Mouse (Mus musculus): ENCODE measurements around the gene Gm8127. TPM values are rescaled to one million over a fixed set of nuclear protein-coding genes. Genes with fewer than 3 reads are reported as not detected.
"Not testable (repeated sequence)": the region's sequence is repeated elsewhere in the genome, so short reads cannot be mapped to it uniquely, and the experiment has no call there.

Gm8127 gene
- not detected in 2 replicates for polyA plus RNA-seq (2016; fragmentation: Nextera tagmentation; extraction: Ambion mirVana)

- H3K27ac ChIP-seq; H3K9me3 ChIP-seq; H3K27me3 ChIP-seq (ENCODE audit: poor library complexity, severe bottlenecking); H3K4me3 ChIP-seq; H3K36me3 ChIP-seq (replicated peaks); H3K4me1 ChIP-seq; DNase-seq (ENCODE audit: extremely low spot score, low spot score): not testable (repeated sequence)
- WGBS: 80% methylated on average over 3 of the region's 3 CpGs
These were observed at the start of gene Gm8127 for GRCm38 (mm10) chr14:43293503-43293902. Gene Gm8127 (minus strand): TSS chr14:43293832.

GRCm38 (mm10) chr14:43337646-43338045 lies 44.0 kb upstream of the Gm8127 start:
- H3K27ac ChIP-seq, H3K4me3 ChIP-seq: not testable (repeated sequence)

GRCm38 (mm10) chr14:43331362-43331880 lies 37.8 kb upstream of the Gm8127 start:
- not testable (repeated sequence) for H3K27me3 ChIP-seq (ENCODE audit: poor library complexity, severe bottlenecking); H3K9me3 ChIP-seq; H3K36me3 ChIP-seq (replicated peaks); H3K4me1 ChIP-seq; H3K27ac ChIP-seq; DNase-seq (ENCODE audit: extremely low spot score, low spot score); H3K4me3 ChIP-seq
- 90% methylated on average over 11 of the region's 11 CpGs for WGBS

More at GRCm38 (mm10) chr14:43337646-43338045, 44.0 kb upstream of the Gm8127 start:
- 82% methylated on average over 1 of the region's 1 CpGs for WGBS
- not testable (repeated sequence) for H3K4me1 ChIP-seq; DNase-seq (ENCODE audit: extremely low spot score, low spot score); H3K9me3 ChIP-seq; H3K36me3 ChIP-seq (replicated peaks); H3K27me3 ChIP-seq (ENCODE audit: poor library complexity, severe bottlenecking)

- H3K4me3 ChIP-seq; H3K27ac ChIP-seq; H3K9me3 ChIP-seq; H3K27me3 ChIP-seq (ENCODE audit: poor library complexity, severe bottlenecking); H3K36me3 ChIP-seq (replicated peaks); H3K4me1 ChIP-seq; DNase-seq (ENCODE audit: extremely low spot score, low spot score): not testable (repeated sequence)
- WGBS: 74% methylated on average over 2 of the region's 2 CpGs
These were observed 35.0 kb upstream of the Gm8127 start for GRCm38 (mm10) chr14:43328603-43329002.

- not testable (repeated sequence) for H3K36me3 ChIP-seq (replicated peaks); H3K27ac ChIP-seq; H3K9me3 ChIP-seq; H3K4me1 ChIP-seq; H3K4me3 ChIP-seq; DNase-seq (ENCODE audit: extremely low spot score, low spot score); H3K27me3 ChIP-seq (ENCODE audit: poor library complexity, severe bottlenecking)
These were observed 25.9 kb upstream of the Gm8127 start for GRCm38 (mm10) chr14:43319516-43319915.

- H3K9me3 ChIP-seq; H3K4me1 ChIP-seq; H3K4me3 ChIP-seq; DNase-seq (ENCODE audit: extremely low spot score, low spot score); H3K27ac ChIP-seq; H3K27me3 ChIP-seq (ENCODE audit: poor library complexity, severe bottlenecking); H3K36me3 ChIP-seq (replicated peaks): not testable (repeated sequence)
- 94% methylated on average over 3 of the region's 3 CpGs for WGBS
These were observed 15.0 kb downstream of the Gm8127 start for GRCm38 (mm10) chr14:43278681-43279080.

- not testable (repeated sequence) for H3K9me3 ChIP-seq; H3K4me1 ChIP-seq; H3K27me3 ChIP-seq (ENCODE audit: poor library complexity, severe bottlenecking); DNase-seq (ENCODE audit: extremely low spot score, low spot score); H3K36me3 ChIP-seq (replicated peaks); H3K27ac ChIP-seq; H3K4me3 ChIP-seq
- 81% methylated on average over 4 of the region's 4 CpGs for WGBS
These were observed 15.5 kb downstream of the Gm8127 start for GRCm38 (mm10) chr14:43278146-43278545.

GRCm38 (mm10) chr14:43277468-43277867 lies 16.2 kb downstream of the Gm8127 start:
- not testable (repeated sequence) for H3K4me1 ChIP-seq; DNase-seq (ENCODE audit: extremely low spot score, low spot score); H3K36me3 ChIP-seq (replicated peaks); H3K27ac ChIP-seq; H3K9me3 ChIP-seq; H3K4me3 ChIP-seq; H3K27me3 ChIP-seq (ENCODE audit: poor library complexity, severe bottlenecking)
- 79% methylated on average over 2 of the region's 2 CpGs for WGBS

- not testable (repeated sequence) for H3K4me1 ChIP-seq; H3K27ac ChIP-seq; H3K36me3 ChIP-seq (replicated peaks); H3K9me3 ChIP-seq; DNase-seq (ENCODE audit: extremely low spot score, low spot score); H3K4me3 ChIP-seq; H3K27me3 ChIP-seq (ENCODE audit: poor library complexity, severe bottlenecking)
- 84% methylated on average over 1 of the region's 1 CpGs for WGBS
These were observed 17.9 kb downstream of the Gm8127 start for GRCm38 (mm10) chr14:43275752-43276151.

GRCm38 (mm10) chr14:43274986-43275511 lies 18.6 kb downstream of the Gm8127 start, which contains the start of gene Gm9732:
Gene Gm9732 (plus strand): TSS chr14:43275036.
- not testable (repeated sequence) for H3K27ac ChIP-seq; H3K9me3 ChIP-seq; H3K4me3 ChIP-seq; H3K4me1 ChIP-seq; H3K36me3 ChIP-seq (replicated peaks); H3K27me3 ChIP-seq (ENCODE audit: poor library complexity, severe bottlenecking); DNase-seq (ENCODE audit: extremely low spot score, low spot score)
- WGBS: 83% methylated on average over 8 of the region's 8 CpGs

- DNase-seq (ENCODE audit: extremely low spot score, low spot score); H3K27ac ChIP-seq; H3K4me3 ChIP-seq; H3K27me3 ChIP-seq (ENCODE audit: poor library complexity, severe bottlenecking); H3K4me1 ChIP-seq; H3K9me3 ChIP-seq; H3K36me3 ChIP-seq (replicated peaks): not testable (repeated sequence)
- 71% methylated on average over 1 of the region's 1 CpGs for WGBS
These were observed 20.5 kb downstream of the Gm8127 start for GRCm38 (mm10) chr14:43273161-43273560.

- not testable (repeated sequence) for DNase-seq (ENCODE audit: extremely low spot score, low spot score); H3K36me3 ChIP-seq (replicated peaks); H3K27ac ChIP-seq; H3K9me3 ChIP-seq; H3K27me3 ChIP-seq (ENCODE audit: poor library complexity, severe bottlenecking); H3K4me1 ChIP-seq; H3K4me3 ChIP-seq
- 91% methylated on average over 3 of the region's 3 CpGs for WGBS
These were observed 24.4 kb downstream of the Gm8127 start for GRCm38 (mm10) chr14:43269211-43269610.

- 63% methylated on average over 2 of the region's 2 CpGs for WGBS
- not testable (repeated sequence) for H3K4me3 ChIP-seq; H3K36me3 ChIP-seq (replicated peaks); H3K27ac ChIP-seq; H3K4me1 ChIP-seq; H3K9me3 ChIP-seq; H3K27me3 ChIP-seq (ENCODE audit: poor library complexity, severe bottlenecking)
- DNase-seq (ENCODE audit: extremely low spot score, low spot score): peak; percentile 6
These were observed 25.0 kb downstream of the Gm8127 start for GRCm38 (mm10) chr14:43268521-43269084.

- H3K27me3 ChIP-seq (ENCODE audit: poor library complexity, severe bottlenecking); H3K4me1 ChIP-seq; H3K4me3 ChIP-seq; H3K9me3 ChIP-seq; H3K36me3 ChIP-seq (replicated peaks); H3K27ac ChIP-seq: not testable (repeated sequence)
- DNase-seq (ENCODE audit: extremely low spot score, low spot score): peak; percentile 10
- WGBS: 98% methylated on average over 3 of the region's 3 CpGs
These were observed 30.2 kb downstream of the Gm8127 start for GRCm38 (mm10) chr14:43263421-43263820.
